ENCODE assay signal across 17 mouse cellular contexts in the genomic region with DNA sequence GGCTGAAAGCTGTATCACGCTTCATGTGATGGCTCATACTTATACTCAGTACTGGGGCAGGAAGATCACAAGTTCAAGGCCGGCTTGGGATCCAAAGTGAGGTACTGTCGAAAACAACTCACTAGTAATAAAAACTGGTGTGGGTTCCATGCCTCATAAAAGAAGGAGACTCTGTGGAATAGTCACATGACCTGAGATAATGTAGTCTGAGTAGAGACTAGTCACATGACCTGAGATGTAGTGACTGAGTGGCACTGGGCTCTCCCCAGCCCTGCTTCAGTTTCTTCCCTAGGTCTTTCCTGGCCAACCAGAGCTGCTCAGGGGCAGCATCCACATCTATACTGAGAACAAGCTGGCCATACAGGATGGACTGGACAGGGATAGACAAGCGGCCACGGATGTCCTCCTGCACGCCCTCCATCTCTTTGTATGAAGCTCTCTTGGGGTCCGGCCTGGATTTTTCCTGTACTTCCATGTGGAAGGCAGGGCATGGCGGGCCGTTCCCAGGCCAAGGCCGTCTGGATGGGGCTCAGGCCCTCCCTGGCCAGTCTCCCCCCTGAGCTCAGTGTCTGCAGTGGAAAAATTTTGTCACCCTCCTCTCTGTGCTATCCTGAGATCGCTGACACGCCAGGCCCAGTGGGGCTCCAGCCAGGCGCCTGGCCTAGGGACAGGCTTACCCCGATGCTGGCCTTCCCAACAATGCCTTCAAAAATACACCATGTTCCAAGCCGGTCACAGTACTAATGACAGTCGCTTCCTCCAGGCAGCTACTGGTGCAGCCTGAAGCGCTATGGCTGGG. TPM values are rescaled to one million over a fixed set of nuclear protein-coding genes. Genes with fewer than 3 reads are reported as not detected.
DNase-seq lines count a peak whose midpoint lies in the region; ATAC-seq lines count a peak whose summit lies in the region.
"Had no signal": no experiment of that assay in that cellular context is flagged by ENCODE, and none has a peak within 500 bp of the region (broad histone marks: within the 10 kb centered on the region; RNA-seq: fewer than 3 reads in every experiment).

No protein-coding gene starts in this region.

- DNase-seq in hindbrain, embryonic 10.5 days (ENCODE audit: low spot score) = no peak
- peak; percentile 54 for DNase-seq in gastrocnemius, postnatal 14 days
- DNase-seq in limb, embryonic 10.5 days (ENCODE audit: low spot score) = no peak
- no peak for DNase-seq in thymus, postnatal 4 days
- no peak for DNase-seq in T-cell, adult 2 months (ENCODE audit: low spot score)
- DNase-seq: cerebellum, postnatal 14 days; lung, embryonic 14.5 days had no signal

- H3K4me2 ChIP-seq in hindbrain, embryonic 13.5 days = no peak overlapping the region
- H3K4me2 ChIP-seq in heart, embryonic 12.5 days = no peak overlapping the region
- H3K4me2 ChIP-seq: lung, embryonic 14.5 days had no signal

- ATAC-seq in hindbrain, embryonic 13.5 days (ENCODE audit: low FRiP score) = no peak
- peak; percentile 44; the same call in 1 of the 2 replicates for ATAC-seq in heart, embryonic 12.5 days (ENCODE audit: insufficient number of reproducible peaks, low FRiP score)
- ATAC-seq in granulocyte monocyte progenitor cell, adult 5-6 weeks (replicated peaks; ENCODE audit: poor library complexity, severe bottlenecking) = no peak
- ATAC-seq: forebrain, embryonic 16.5 days had no signal

- no peak overlapping the region; the same call in 1 of the 2 replicates for H3K9ac ChIP-seq in hindbrain, embryonic 13.5 days
- H3K9ac ChIP-seq in heart, embryonic 12.5 days = no peak overlapping the region
- H3K9ac ChIP-seq: lung, embryonic 14.5 days had no signal

- H3K27me3 ChIP-seq in hindbrain, embryonic 13.5 days = no peaks in the 10 kb centered on the region
- H3K27me3 ChIP-seq in hindbrain, embryonic 10.5 days (ENCODE audit: insufficient read depth, poor library complexity, severe bottlenecking) = peaks cover 15% of the 10 kb centered on the region
- peaks cover 17% of the 10 kb centered on the region; the same call in 1 of the 2 replicates for H3K27me3 ChIP-seq in heart, embryonic 12.5 days (replicated peaks)
- 0 out of 2 replicates have a peak, but pooled peaks cover 4% of the 10 kb centered on the region for H3K27me3 ChIP-seq in limb, embryonic 10.5 days (ENCODE audit: low read depth, poor library complexity, severe bottlenecking)

- no peaks in the 10 kb centered on the region for H3K9me3 ChIP-seq in hindbrain, embryonic 13.5 days
- no peaks in the 10 kb centered on the region for H3K9me3 ChIP-seq in hindbrain, embryonic 10.5 days
- no peaks in the 10 kb centered on the region for H3K9me3 ChIP-seq in heart, embryonic 12.5 days (replicated peaks)
- H3K9me3 ChIP-seq in limb, embryonic 10.5 days (replicated peaks) = no peaks in the 10 kb centered on the region

- peaks cover 26% of the 10 kb centered on the region for H3K4me1 ChIP-seq in hindbrain, embryonic 13.5 days (replicated peaks)
- peaks cover 45% of the 10 kb centered on the region for H3K4me1 ChIP-seq in hindbrain, embryonic 10.5 days (replicated peaks)
- H3K4me1 ChIP-seq in heart, embryonic 12.5 days (replicated peaks) = peaks cover 17% of the 10 kb centered on the region
- H3K4me1 ChIP-seq in limb, embryonic 10.5 days = peaks cover 56% of the 10 kb centered on the region

- WGBS in hindbrain, embryonic 13.5 days = 90% methylated on average over 17 of the region's 17 CpGs
- 90% methylated on average over 17 of the region's 17 CpGs for WGBS in hindbrain, embryonic 10.5 days
- WGBS in heart, embryonic 12.5 days = 71% methylated on average over 17 of the region's 17 CpGs
- WGBS in limb, embryonic 10.5 days = 91% methylated on average over 17 of the region's 17 CpGs

- H3K4me3 ChIP-seq in hindbrain, embryonic 13.5 days = no peak overlapping the region
- H3K4me3 ChIP-seq in hindbrain, embryonic 10.5 days = no peak overlapping the region
- H3K4me3 ChIP-seq in heart, embryonic 12.5 days = no peak overlapping the region
- H3K4me3 ChIP-seq in limb, embryonic 10.5 days = no peak overlapping the region
- H3K4me3 ChIP-seq: layer of hippocampus, adult 2 months had no signal

- peaks cover 15% of the 10 kb centered on the region for H3K36me3 ChIP-seq in hindbrain, embryonic 13.5 days
- H3K36me3 ChIP-seq in hindbrain, embryonic 10.5 days = no peaks in the 10 kb centered on the region
- peaks cover 5% of the 10 kb centered on the region; the same call in 1 of the 2 replicates for H3K36me3 ChIP-seq in heart, embryonic 12.5 days
- H3K36me3 ChIP-seq in limb, embryonic 10.5 days = no peaks in the 10 kb centered on the region

- H3K27ac ChIP-seq in hindbrain, embryonic 13.5 days = 0 out of 2 replicates have a peak overlapping the region, but pooled peaks have one; percentile 4
- no peak overlapping the region for H3K27ac ChIP-seq in hindbrain, embryonic 10.5 days
- H3K27ac ChIP-seq in heart, embryonic 12.5 days (ENCODE audit: poor library complexity, severe bottlenecking) = no peak overlapping the region
- peak overlapping the region; percentile 57 for H3K27ac ChIP-seq in limb, embryonic 10.5 days
- H3K27ac ChIP-seq: layer of hippocampus, adult 2 months had no signal

- intact Hi-C loops in gastrocnemius, postnatal 14 days (cut with DNase I; ENCODE audit: low total_unique reads) = loop anchor here (5.0 kb wide), 1 partner anchor 53 kb away; no protein-coding TSS in a partner anchor

RNA-seq across cellular contexts. Expression of a gene that starts 1.5 kb away (rescaled TPM):
- polyA plus RNA-seq in hindbrain, embryonic 13.5 days (2015; fragmentation: Nextera tagmentation; extraction: Ambion mirVana) = not detected in 2 replicates
- polyA plus RNA-seq in hindbrain, embryonic 10.5 days (2016; fragmentation: Nextera tagmentation; extraction: Ambion mirVana) = not detected in 2 replicates
- total RNA-seq in gastrocnemius, postnatal 14 days (2021) = not detected
- polyA plus RNA-seq in heart, embryonic 12.5 days (2016; fragmentation: Nextera tagmentation; extraction: Ambion mirVana) = not detected in 2 replicates
- polyA plus RNA-seq in limb, embryonic 10.5 days (2016; fragmentation: Nextera tagmentation; extraction: Ambion mirVana) = not detected in 2 replicates
- not detected in 2 replicates for total RNA-seq in granulocyte monocyte progenitor cell, adult 5-6 weeks (2014; fragmentation: Nextera tagmentation)
- total RNA-seq in granulocyte monocyte progenitor cell, adult 5-6 weeks (2017) = not detected in 2 replicates
- total RNA-seq: liver, adult 2 months had no signal
- polyA plus RNA-seq: forebrain, embryonic 16.5 days; gonadal fat pad, adult 2 months; kidney, embryonic 14.5 days; liver, adult 2 months; lung, embryonic 14.5 days; neural tube, embryonic 14.5 days; small intestine, adult 2 months had no signal

RNA-seq across cellular contexts. Expression of a gene that starts 12.6 kb away (rescaled TPM):
- polyA plus RNA-seq in hindbrain, embryonic 13.5 days (2015; fragmentation: Nextera tagmentation; extraction: Ambion mirVana) = 98.9 and 101 TPM in 2 replicates
- polyA plus RNA-seq in hindbrain, embryonic 10.5 days (2016; fragmentation: Nextera tagmentation; extraction: Ambion mirVana) = 53.3 and 68.5 TPM in 2 replicates
- 10 to 100 TPM; 47.5 TPM for total RNA-seq in gastrocnemius, postnatal 14 days (2021)
- polyA plus RNA-seq in heart, embryonic 12.5 days (2016; fragmentation: Nextera tagmentation; extraction: Ambion mirVana) = 45.1 and 45.8 TPM in 2 replicates
- 49.4 and 51.5 TPM in 2 replicates for polyA plus RNA-seq in limb, embryonic 10.5 days (2016; fragmentation: Nextera tagmentation; extraction: Ambion mirVana)
- total RNA-seq in granulocyte monocyte progenitor cell, adult 5-6 weeks (2014; fragmentation: Nextera tagmentation) = 41.0 and 55.7 TPM in 2 replicates
- 16.1 and 21.7 TPM in 2 replicates for total RNA-seq in granulocyte monocyte progenitor cell, adult 5-6 weeks (2017)

RNA-seq across cellular contexts. Expression of a gene that starts 12.8 kb away (rescaled TPM):
- polyA plus RNA-seq in hindbrain, embryonic 13.5 days (2015; fragmentation: Nextera tagmentation; extraction: Ambion mirVana) = 5.4 and 6.1 TPM in 2 replicates
- 7.1 and 7.2 TPM in 2 replicates for polyA plus RNA-seq in hindbrain, embryonic 10.5 days (2016; fragmentation: Nextera tagmentation; extraction: Ambion mirVana)
- 1 to 10 TPM; 2.9 to 3.6 TPM for total RNA-seq in gastrocnemius, postnatal 14 days (2021)
- polyA plus RNA-seq in heart, embryonic 12.5 days (2016; fragmentation: Nextera tagmentation; extraction: Ambion mirVana) = 12.7 and 13.5 TPM in 2 replicates
- 4.0 and 5.7 TPM in 2 replicates for polyA plus RNA-seq in limb, embryonic 10.5 days (2016; fragmentation: Nextera tagmentation; extraction: Ambion mirVana)
- total RNA-seq in granulocyte monocyte progenitor cell, adult 5-6 weeks (2014; fragmentation: Nextera tagmentation) = 39.0 and 46.3 TPM in 2 replicates
- total RNA-seq in granulocyte monocyte progenitor cell, adult 5-6 weeks (2017) = 36.1 and 46.6 TPM in 2 replicates

RNA-seq across cellular contexts. Expression of a gene that starts 47.3 kb away (rescaled TPM):
- polyA plus RNA-seq in hindbrain, embryonic 13.5 days (2015; fragmentation: Nextera tagmentation; extraction: Ambion mirVana) = 153 and 157 TPM in 2 replicates
- polyA plus RNA-seq in hindbrain, embryonic 10.5 days (2016; fragmentation: Nextera tagmentation; extraction: Ambion mirVana) = 237 and 268 TPM in 2 replicates
- 10 to 100 TPM; 40.1 to 44.1 TPM for total RNA-seq in gastrocnemius, postnatal 14 days (2021)
- polyA plus RNA-seq in heart, embryonic 12.5 days (2016; fragmentation: Nextera tagmentation; extraction: Ambion mirVana) = 209 and 232 TPM in 2 replicates
- polyA plus RNA-seq in limb, embryonic 10.5 days (2016; fragmentation: Nextera tagmentation; extraction: Ambion mirVana) = 285 and 308 TPM in 2 replicates
- 276 and 290 TPM in 2 replicates for total RNA-seq in granulocyte monocyte progenitor cell, adult 5-6 weeks (2014; fragmentation: Nextera tagmentation)
- total RNA-seq in granulocyte monocyte progenitor cell, adult 5-6 weeks (2017) = 139 and 228 TPM in 2 replicates

RNA-seq across cellular contexts. Expression of a gene that starts 56.2 kb away (rescaled TPM):
- polyA plus RNA-seq in hindbrain, embryonic 13.5 days (2015; fragmentation: Nextera tagmentation; extraction: Ambion mirVana) = 9.9 and 10.4 TPM in 2 replicates
- polyA plus RNA-seq in hindbrain, embryonic 10.5 days (2016; fragmentation: Nextera tagmentation; extraction: Ambion mirVana) = 56.0 and 64.3 TPM in 2 replicates
- 1 to 10 TPM; 1.8 to 3.0 TPM for total RNA-seq in gastrocnemius, postnatal 14 days (2021)
- 36.9 and 38.9 TPM in 2 replicates for polyA plus RNA-seq in heart, embryonic 12.5 days (2016; fragmentation: Nextera tagmentation; extraction: Ambion mirVana)
- 68.9 and 75.6 TPM in 2 replicates for polyA plus RNA-seq in limb, embryonic 10.5 days (2016; fragmentation: Nextera tagmentation; extraction: Ambion mirVana)
- 76.0 and 153 TPM in 2 replicates for total RNA-seq in granulocyte monocyte progenitor cell, adult 5-6 weeks (2014; fragmentation: Nextera tagmentation)
- 38.6 and 38.8 TPM in 2 replicates for total RNA-seq in granulocyte monocyte progenitor cell, adult 5-6 weeks (2017)

Comparison
In these comparisons a context has a peak if more than half of its experiments do, and no peak if none do; other contexts are left out.
1. H3K27ac ChIP-seq: peak in hindbrain, embryonic 13.5 days (single experiment) and limb, embryonic 10.5 days (single experiment); none in hindbrain, embryonic 10.5 days (single experiment) and heart, embryonic 12.5 days (single experiment).